23 mouse cellular contexts compared by ENCODE assay signal in the genomic region with DNA sequence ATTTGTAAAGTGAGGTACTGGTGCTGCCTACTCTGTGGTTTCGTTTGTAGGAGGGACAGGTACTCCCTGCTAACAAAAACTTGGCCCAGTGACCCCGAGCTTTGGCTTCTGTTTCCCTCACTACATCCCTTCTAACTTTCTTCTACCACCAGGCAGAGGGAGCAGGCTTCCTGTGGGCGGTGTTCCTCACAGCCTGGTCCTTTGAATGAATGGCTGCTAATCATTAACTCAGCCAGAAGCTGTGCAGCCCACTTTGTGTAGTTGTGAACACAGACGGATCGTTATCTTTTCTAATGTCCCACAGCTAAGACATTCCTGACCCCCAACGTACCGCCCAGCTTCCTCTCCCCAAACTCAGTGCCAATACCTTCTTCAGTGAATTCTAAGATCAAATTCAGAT. TPM values are rescaled to one million over a fixed set of nuclear protein-coding genes. Genes with fewer than 3 reads are reported as not detected.
DNase-seq lines count a peak whose midpoint lies in the region; ATAC-seq and TF ChIP-seq lines count a peak whose summit lies in the region.
"Had no signal": no experiment of that assay in that cellular context is flagged by ENCODE, and none has a peak within 500 bp of the region (broad histone marks: within the 10 kb centered on the region; RNA-seq: fewer than 3 reads in every experiment).

No protein-coding gene starts in this region.

- no peak for TF ChIP-seq CTCF in stomach, postnatal 0 days (IDR thresholded peaks at IDR 0.05; ENCODE audit: low read depth)

- ATAC-seq in stomach, embryonic 14.5 days (ENCODE audit: insufficient number of reproducible peaks, insufficient read depth, low FRiP score, low read depth): peak; percentile 42; the same call in 1 of the 2 replicates
- no peak for ATAC-seq in stomach, postnatal 0 days (ENCODE audit: low FRiP score, low TSS enrichment)
- ATAC-seq in stomach, embryonic 15.5 days (ENCODE audit: insufficient read depth, low FRiP score, low read depth): peak; percentile 27; the same call in 1 of the 2 replicates
- no peak for ATAC-seq in megakaryocyte progenitor cell, adult 5-6 weeks (replicated peaks; ENCODE audit: poor library complexity)
- ATAC-seq: forebrain, embryonic 14.5 days had no signal

- H3K4me3 ChIP-seq in stomach, embryonic 14.5 days (ENCODE audit: low read depth, low read length): no peak overlapping the region
- H3K4me3 ChIP-seq in stomach, postnatal 0 days (ENCODE audit: low read depth, low read length): no peak overlapping the region
- no peak overlapping the region for H3K4me3 ChIP-seq in stomach, embryonic 15.5 days (replicated peaks)
- H3K4me3 ChIP-seq: embryonic facial prominence, embryonic 12.5 days; erythroblast, embryonic 14.5 days; hindbrain, embryonic 10.5 days; left cerebral cortex, adult 2 months; limb, embryonic 12.5 days; neural tube, embryonic 15.5 days had no signal

- H3K36me3 ChIP-seq in stomach, embryonic 14.5 days (ENCODE audit: control insufficient read depth, insufficient read depth, low read length): no peaks in the 10 kb centered on the region
- H3K36me3 ChIP-seq in stomach, postnatal 0 days (ENCODE audit: control insufficient read depth, insufficient read depth, low read length): no peaks in the 10 kb centered on the region
- H3K36me3 ChIP-seq in stomach, embryonic 15.5 days: no peaks in the 10 kb centered on the region
- H3K36me3 ChIP-seq: embryonic facial prominence, embryonic 12.5 days; hindbrain, embryonic 10.5 days; limb, embryonic 12.5 days; neural tube, embryonic 15.5 days had no signal

- H3K4me1 ChIP-seq in stomach, embryonic 14.5 days (ENCODE audit: control insufficient read depth, insufficient read depth, low read length): no peaks in the 10 kb centered on the region
- no peaks in the 10 kb centered on the region for H3K4me1 ChIP-seq in stomach, postnatal 0 days (replicated peaks; ENCODE audit: control insufficient read depth, insufficient read depth)
- H3K4me1 ChIP-seq in stomach, embryonic 15.5 days: no peaks in the 10 kb centered on the region
- H3K4me1 ChIP-seq: embryonic facial prominence, embryonic 12.5 days had no signal

- H3K27ac ChIP-seq in stomach, embryonic 14.5 days (ENCODE audit: low read length): no peak overlapping the region
- H3K27ac ChIP-seq in stomach, postnatal 0 days (replicated peaks): no peak overlapping the region
- no peak overlapping the region for H3K27ac ChIP-seq in stomach, embryonic 15.5 days
- H3K27ac ChIP-seq: embryonic facial prominence, embryonic 12.5 days; left cerebral cortex, adult 2 months; limb, embryonic 12.5 days; neural tube, embryonic 15.5 days had no signal

- no peak for TF ChIP-seq EP300 in stomach, postnatal 0 days (optimal IDR thresholded peaks at IDR 0.05)

- no peak for DNase-seq in stomach, postnatal 0 days (ENCODE audit: low spot score)
- peak; percentile 29 to 34 for DNase-seq in kidney, adult 8-10 months
- DNase-seq in kidney, postnatal 25 days: peak; percentile 44 to 64
- DNase-seq in gastrocnemius, adult 18-20 months (ENCODE audit: low spot score): no peak
- DNase-seq in spleen, postnatal 10 days (ENCODE audit: low spot score in 2 of 2): no peak
- DNase-seq: cerebellum, adult 8-10 months; gastrocnemius, postnatal 36 days; lung, adult 18-20 months; lung, postnatal 36 days; right cerebral cortex, postnatal 25 days; thymus, postnatal 36 days had no signal

- no peak overlapping the region for H3K9ac ChIP-seq in stomach, embryonic 14.5 days (replicated peaks; ENCODE audit: low read depth, low read length)
- H3K9ac ChIP-seq in stomach, postnatal 0 days (ENCODE audit: low read length): no peak overlapping the region
- H3K9ac ChIP-seq in stomach, embryonic 15.5 days: no peak overlapping the region
- H3K9ac ChIP-seq: embryonic facial prominence, embryonic 12.5 days; limb, embryonic 12.5 days; neural tube, embryonic 15.5 days had no signal

- no peak overlapping the region for H3K4me2 ChIP-seq in stomach, embryonic 14.5 days (replicated peaks; ENCODE audit: low read depth, low read length)
- no peak overlapping the region for H3K4me2 ChIP-seq in stomach, postnatal 0 days (replicated peaks; ENCODE audit: low read depth)
- H3K4me2 ChIP-seq in stomach, embryonic 15.5 days: no peak overlapping the region
- H3K4me2 ChIP-seq: embryonic facial prominence, embryonic 12.5 days; limb, embryonic 12.5 days; neural tube, embryonic 15.5 days had no signal

- no peaks in the 10 kb centered on the region for H3K27me3 ChIP-seq in stomach, embryonic 14.5 days (ENCODE audit: control insufficient read depth, insufficient read depth, low read length)
- no peaks in the 10 kb centered on the region for H3K27me3 ChIP-seq in stomach, postnatal 0 days (ENCODE audit: control insufficient read depth, insufficient read depth, low read length)
- no peaks in the 10 kb centered on the region for H3K27me3 ChIP-seq in stomach, embryonic 15.5 days (replicated peaks)
- H3K27me3 ChIP-seq: embryonic facial prominence, embryonic 12.5 days; limb, embryonic 12.5 days; neural tube, embryonic 15.5 days had no signal

- WGBS in stomach, embryonic 14.5 days: 55% methylated on average over 7 of the region's 7 CpGs
- WGBS in stomach, postnatal 0 days: 46% methylated on average over 7 of the region's 7 CpGs
- 38% methylated on average over 7 of the region's 7 CpGs for WGBS in stomach, embryonic 15.5 days

- H3K9me3 ChIP-seq in stomach, embryonic 14.5 days (ENCODE audit: control insufficient read depth, low read depth, low read length): no peaks in the 10 kb centered on the region
- no peaks in the 10 kb centered on the region for H3K9me3 ChIP-seq in stomach, postnatal 0 days (ENCODE audit: control insufficient read depth, low read length)
- H3K9me3 ChIP-seq in stomach, embryonic 15.5 days: no peaks in the 10 kb centered on the region
- H3K9me3 ChIP-seq: embryonic facial prominence, embryonic 12.5 days; hindbrain, embryonic 10.5 days; limb, embryonic 12.5 days; neural tube, embryonic 15.5 days had no signal

RNA-seq across cellular contexts. Expression of a gene that starts 52.5 kb away (rescaled TPM):
- polyA plus RNA-seq in stomach, embryonic 14.5 days (2014; fragmentation: Nextera tagmentation; extraction: Ambion mirVana): 0.09 TPM in 1 of 2 replicates, not detected in the other
- polyA plus RNA-seq in stomach, postnatal 0 days (2015; fragmentation: Nextera tagmentation; extraction: Ambion mirVana): 0.04 TPM in 2 replicates
- polyA plus RNA-seq in stomach, embryonic 15.5 days (2015; fragmentation: Nextera tagmentation; extraction: Ambion mirVana): 0.08 and 0.13 TPM in 2 replicates
- 0.25 and 0.32 TPM in 2 replicates for total RNA-seq in megakaryocyte progenitor cell, adult 5-6 weeks (2015)
- total RNA-seq in megakaryocyte progenitor cell, adult 5-6 weeks (2017): 0.24 TPM in 1 of 2 replicates, not detected in the other
- not detected for total RNA-seq in gastrocnemius, adult 18-20 months (2021)
- total RNA-seq: gastrocnemius, postnatal 36 days had no signal
- polyA plus RNA-seq: C2C12; erythroblast, embryonic 14.5 days; testis, adult 2 months had no signal

Comparison
In these comparisons a context has a peak if more than half of its experiments do, and no peak if none do; other contexts are left out.
1. ATAC-seq: peak in stomach, embryonic 14.5 days (single experiment) and stomach, embryonic 15.5 days (single experiment); none in stomach, postnatal 0 days (single experiment) and megakaryocyte progenitor cell, adult 5-6 weeks (single experiment).
2. DNase-seq: peak in kidney, adult 8-10 months (2 of 2) and kidney, postnatal 25 days (2 of 2); none in stomach, postnatal 0 days (single experiment), gastrocnemius, adult 18-20 months (single experiment) and spleen, postnatal 10 days (0 of 2).